Mouse (Mus musculus) midbrain, postnatal 0 days (tissue): Measurements from ENCODE around the gene Id1. TPM values are rescaled to one million over a fixed set of nuclear protein-coding genes. Genes with fewer than 3 reads are reported as not detected.

Experiments
- ATAC-seq: fragments of 200-750 bp; cut with Nextera tagmentation; 2 replicates; pipeline ENCODE4 v1.8.0; 2017; ENCODE audit warnings: moderate number of reproducible peaks, mild to moderate bottlenecking, moderate TSS enrichment, moderate library complexity; ENCODE audit not compliant: low FRiP score
- DNase-seq: peaks from one replicate; pipeline ENCODE4 v3.0.0-alpha.2; 2015; ENCODE audit warnings: low spot score
- H3K27ac ChIP-seq: fragments of 300-500 bp; sonication (generic); 2 replicates; pipeline ENCODE4 v1.5.1; 2014; ENCODE audit warnings: low read depth, mild to moderate bottlenecking, low read length, mixed read lengths
- H3K27me3 ChIP-seq: fragments of 300-500 bp; sonication (generic); 2 replicates; pipeline ENCODE4 v1.6.1; 2014; ENCODE audit warnings: low read length, control low read depth, mixed read lengths; ENCODE audit not compliant: insufficient read depth
- H3K36me3 ChIP-seq: fragments of 300-500 bp; sonication (generic); 2 replicates; pipeline ENCODE4 v1.6.1; 2014; ENCODE audit warnings: low read length, control low read depth, mixed read lengths; ENCODE audit not compliant: insufficient read depth
- H3K4me1 ChIP-seq: fragments of 300-500 bp; sonication (generic); 2 replicates; pipeline ENCODE4 v1.6.1; 2014; ENCODE audit warnings: mild to moderate bottlenecking, control low read depth, antibody characterized with exemption, low read length, mixed read lengths; ENCODE audit not compliant: insufficient read depth
- H3K4me2 ChIP-seq: fragments of 300-500 bp; sonication (generic); 2 replicates; pipeline ENCODE4 v1.6.1; 2014; ENCODE audit warnings: low read depth, mild to moderate bottlenecking, low read length, mixed read lengths; ENCODE audit not compliant: poor library complexity, severe bottlenecking
- H3K4me3 ChIP-seq: fragments of 300-500 bp; sonication (generic); 2 replicates; pipeline ENCODE4 v1.5.1; 2014; ENCODE audit warnings: low read depth, mild to moderate bottlenecking, low read length, moderate library complexity
- H3K9ac ChIP-seq: fragments of 300-500 bp; sonication (generic); replicated peaks from 2 replicates; pipeline ENCODE4 v1.6.1; 2014; ENCODE audit warnings: mild to moderate bottlenecking, low read length, moderate library complexity, mixed read lengths; ENCODE audit not compliant: poor library complexity, severe bottlenecking
- H3K9me3 ChIP-seq: fragments of 300-500 bp; sonication (generic); 2 replicates; pipeline ENCODE4 v1.6.1; 2016; ENCODE audit warnings: low read length, control low read depth
- CTCF ChIP-seq: IDR thresholded peaks from 2 replicates; pipeline ENCODE4 v1.5.1; 2016; ENCODE audit warnings: antibody characterized with exemption, mild to moderate bottlenecking
- WGBS: fragments of 180-500 bp; shearing (Covaris S2); extraction: QIAGEN DNeasy Blood & Tissue Kit; methylation state at CpG from one replicate; pipeline ENCODE4 v1.1.7; 2014; 5-methylcytosine and 5-hydroxymethylcytosine counted together
- microRNA-seq: library from miRNA; unstranded; fragments of <30 nt; microRNA quantifications from one replicate; pipeline ENCODE4, GENCODE M21; 2016; ENCODE audit warnings: borderline number of aligned reads
- polyA plus RNA-seq: library from polyadenylated mRNA; unstranded; fragments of >200 nt; fragmentation: Nextera tagmentation; extraction: Ambion mirVana; gene quantifications from 2 replicates; pipeline ENCODE4 v1.2.1, GENCODE M21; 2015
- total RNA-seq: library from RNA; depleted of rRNA; stranded (reverse); fragments of >200 nt; gene quantifications from 2 replicates; pipeline ENCODE4 v1.2.3, GENCODE M21; 2014; rRNA removed

The Id1 gene
- total and polyA plus RNA-seq, 2 experiments from 2014 or later = 58.3 to 71.7 TPM

DNA sequence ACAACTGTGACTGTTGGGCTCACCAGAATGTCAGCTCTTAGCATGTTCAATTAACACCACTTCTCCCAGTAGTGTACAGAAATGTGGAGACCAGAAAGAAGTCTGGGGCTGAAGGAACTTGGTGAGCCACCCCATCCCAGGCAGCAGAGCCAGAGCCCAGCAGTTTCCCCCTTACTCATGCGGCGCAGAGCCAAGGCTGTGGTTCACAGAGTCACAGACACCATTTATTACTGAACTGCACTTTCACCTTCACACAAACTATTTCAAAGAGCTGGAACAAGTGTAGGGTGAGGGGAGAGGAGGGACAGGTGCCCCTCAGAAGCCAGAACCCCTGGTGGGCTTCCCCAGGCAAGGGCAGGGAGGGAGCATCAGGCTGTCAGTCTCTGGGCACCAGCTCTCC, 44.4 kb downstream of the Id1 start:
- no peak overlapping the region for H3K27ac ChIP-seq
- DNase-seq = no peak
- TF ChIP-seq CTCF = no peak
- no peak overlapping the region for H3K4me2 ChIP-seq
- 97% methylated on average over 2 of the region's 2 CpGs for WGBS
- ATAC-seq = no peak
- H3K4me3 ChIP-seq = no peak overlapping the region
- no peaks in the 10 kb centered on the region for H3K4me1 ChIP-seq
- no peak overlapping the region for H3K9ac ChIP-seq
- H3K36me3 ChIP-seq = peaks cover 24% of the 10 kb centered on the region
- no peaks in the 10 kb centered on the region for H3K27me3 ChIP-seq
- H3K9me3 ChIP-seq = no peaks in the 10 kb centered on the region

DNA sequence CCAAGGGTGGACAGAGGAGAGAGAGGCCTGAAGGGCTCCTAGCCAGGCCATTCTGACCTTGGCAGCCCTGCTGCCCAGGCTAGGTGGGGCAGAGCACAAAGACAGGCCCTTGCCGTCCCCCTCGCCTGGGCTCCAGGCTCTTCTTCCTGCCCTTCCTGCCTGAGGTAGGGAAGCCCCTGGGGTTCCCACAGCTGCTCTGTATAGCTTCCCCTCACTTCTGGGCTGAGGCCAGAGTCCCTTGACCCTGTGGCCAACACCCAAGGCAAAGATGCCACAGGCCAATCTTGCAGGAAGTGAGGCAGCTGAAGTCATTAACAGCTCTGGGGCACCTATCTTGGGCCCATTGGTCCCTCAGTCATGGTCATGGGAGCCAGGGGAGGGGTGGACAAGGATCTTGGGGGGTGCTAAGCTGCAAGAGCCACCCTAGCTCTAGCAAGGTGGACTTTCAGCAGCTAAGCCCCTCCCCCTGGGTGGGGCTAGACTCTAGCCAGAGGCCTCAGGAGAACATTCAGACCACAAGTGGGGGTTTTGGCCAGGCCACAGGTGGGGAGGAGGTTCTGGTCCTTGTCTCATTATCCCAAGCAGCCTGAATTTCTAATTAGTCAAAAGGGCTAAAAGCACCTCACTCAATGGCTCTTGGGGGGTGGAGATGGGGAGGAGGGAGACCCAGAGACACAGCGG, 45.1 kb downstream of the Id1 start:
- Histone ChIP-seq H3K4me1 (no peaks in the 10 kb centered on the region), H3K27ac (no peak overlapping the region), H3K36me3 (peaks cover 24% of the 10 kb centered on the region), H3K4me2 (no peak overlapping the region), H3K27me3 (no peaks in the 10 kb centered on the region), H3K9ac (no peak overlapping the region), H3K4me3 (no peak overlapping the region), H3K9me3 (no peaks in the 10 kb centered on the region)
- DNase-seq (no peak), ATAC-seq (no peak)
- TF ChIP-seq CTCF = no peak
- WGBS = 77% methylated on average over 3 of the region's 3 CpGs

DNA sequence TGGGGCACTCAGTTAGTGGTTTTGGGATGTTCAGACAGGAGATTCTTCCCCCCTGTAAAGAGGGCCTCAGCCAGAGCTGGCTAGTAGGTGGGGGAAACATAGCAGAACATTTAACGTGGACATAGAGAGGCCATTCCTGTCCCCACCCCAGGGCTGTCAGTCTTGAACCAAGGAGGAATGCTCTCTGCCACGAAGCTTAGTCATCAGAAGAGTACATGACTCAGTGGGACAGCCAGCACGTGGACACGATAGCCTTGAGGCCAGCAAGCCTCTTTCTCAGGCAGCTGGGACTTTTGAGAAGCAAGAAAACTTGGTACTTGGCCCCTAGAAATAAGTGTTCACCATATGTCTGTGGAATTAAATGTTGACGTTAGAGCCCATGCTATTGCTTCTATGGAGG, 46.6 kb downstream of the Id1 start:
- H3K9ac ChIP-seq = no peak overlapping the region
- DNase-seq = no peak
- no peak overlapping the region for H3K27ac ChIP-seq
- no peaks in the 10 kb centered on the region for H3K27me3 ChIP-seq
- ATAC-seq = no peak
- no peaks in the 10 kb centered on the region for H3K4me1 ChIP-seq
- H3K9me3 ChIP-seq = no peaks in the 10 kb centered on the region
- peaks cover 24% of the 10 kb centered on the region for H3K36me3 ChIP-seq
- no peak for TF ChIP-seq CTCF
- WGBS = 89% methylated on average over 5 of the region's 5 CpGs
- no peak overlapping the region for H3K4me2 ChIP-seq
- no peak overlapping the region for H3K4me3 ChIP-seq

DNA sequence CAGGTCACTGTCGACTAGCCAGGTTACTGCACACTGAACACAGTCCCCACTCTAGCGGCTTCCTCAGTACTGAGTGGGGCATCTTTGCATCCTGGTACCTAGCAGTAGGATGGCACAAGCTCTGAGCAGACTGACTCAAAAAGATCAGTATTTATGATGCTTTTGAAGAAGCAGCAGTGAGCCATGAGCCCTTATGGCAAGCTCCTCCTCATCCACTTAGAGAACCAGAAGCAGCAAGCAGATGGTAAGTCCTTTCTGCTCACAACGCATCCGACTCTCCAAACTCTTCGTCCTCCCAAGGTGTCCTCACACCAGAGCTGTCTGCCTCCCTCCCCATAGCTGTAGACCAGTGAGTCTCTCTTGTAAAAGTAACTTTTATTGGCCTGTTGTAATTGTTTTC, 47.2 kb downstream of the Id1 start:
- no peak overlapping the region for H3K27ac ChIP-seq
- no peak overlapping the region for H3K4me3 ChIP-seq
- H3K27me3 ChIP-seq = no peaks in the 10 kb centered on the region
- no peak for TF ChIP-seq CTCF
- no peak overlapping the region for H3K4me2 ChIP-seq
- H3K9me3 ChIP-seq = no peaks in the 10 kb centered on the region
- H3K9ac ChIP-seq = no peak overlapping the region
- WGBS = 96% methylated on average over 5 of the region's 5 CpGs
- no peaks in the 10 kb centered on the region for H3K4me1 ChIP-seq
- DNase-seq (no peak), ATAC-seq (no peak)
- H3K36me3 ChIP-seq = peaks cover 24% of the 10 kb centered on the region

DNA sequence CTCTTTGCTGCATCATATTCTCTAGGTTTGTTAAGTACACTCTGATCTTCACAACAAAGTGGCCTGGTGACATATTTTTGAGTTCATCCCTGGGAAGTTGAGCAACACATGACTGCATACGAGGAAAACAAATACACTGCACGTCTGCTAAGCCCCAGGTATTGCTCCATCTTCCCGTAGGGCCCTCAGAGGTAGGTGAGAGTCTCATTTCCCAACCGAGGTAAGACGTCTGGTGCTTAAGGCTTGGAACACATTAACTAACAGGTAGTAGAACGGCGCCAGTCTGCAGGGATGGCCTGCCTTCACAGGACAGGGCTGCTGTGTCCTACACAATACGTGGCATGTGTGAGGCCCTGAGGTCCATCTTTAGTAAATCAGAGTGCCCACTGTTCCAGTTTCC, 48.6 kb downstream of the Id1 start:
- ATAC-seq (no peak), DNase-seq (no peak)
- no peak overlapping the region for H3K4me3 ChIP-seq
- H3K4me2 ChIP-seq = no peak overlapping the region
- peak overlapping the region; percentile 47; the same call in 1 of the 2 replicates for H3K27ac ChIP-seq
- H3K36me3 ChIP-seq = peaks cover 20% of the 10 kb centered on the region
- peaks cover 4% of the 10 kb centered on the region; the same call in 1 of the 2 replicates for H3K4me1 ChIP-seq
- H3K27me3 ChIP-seq = no peaks in the 10 kb centered on the region
- H3K9me3 ChIP-seq = no peaks in the 10 kb centered on the region
- no peak for TF ChIP-seq CTCF
- WGBS = 93% methylated on average over 8 of the region's 8 CpGs
- H3K9ac ChIP-seq = no peak overlapping the region

DNA sequence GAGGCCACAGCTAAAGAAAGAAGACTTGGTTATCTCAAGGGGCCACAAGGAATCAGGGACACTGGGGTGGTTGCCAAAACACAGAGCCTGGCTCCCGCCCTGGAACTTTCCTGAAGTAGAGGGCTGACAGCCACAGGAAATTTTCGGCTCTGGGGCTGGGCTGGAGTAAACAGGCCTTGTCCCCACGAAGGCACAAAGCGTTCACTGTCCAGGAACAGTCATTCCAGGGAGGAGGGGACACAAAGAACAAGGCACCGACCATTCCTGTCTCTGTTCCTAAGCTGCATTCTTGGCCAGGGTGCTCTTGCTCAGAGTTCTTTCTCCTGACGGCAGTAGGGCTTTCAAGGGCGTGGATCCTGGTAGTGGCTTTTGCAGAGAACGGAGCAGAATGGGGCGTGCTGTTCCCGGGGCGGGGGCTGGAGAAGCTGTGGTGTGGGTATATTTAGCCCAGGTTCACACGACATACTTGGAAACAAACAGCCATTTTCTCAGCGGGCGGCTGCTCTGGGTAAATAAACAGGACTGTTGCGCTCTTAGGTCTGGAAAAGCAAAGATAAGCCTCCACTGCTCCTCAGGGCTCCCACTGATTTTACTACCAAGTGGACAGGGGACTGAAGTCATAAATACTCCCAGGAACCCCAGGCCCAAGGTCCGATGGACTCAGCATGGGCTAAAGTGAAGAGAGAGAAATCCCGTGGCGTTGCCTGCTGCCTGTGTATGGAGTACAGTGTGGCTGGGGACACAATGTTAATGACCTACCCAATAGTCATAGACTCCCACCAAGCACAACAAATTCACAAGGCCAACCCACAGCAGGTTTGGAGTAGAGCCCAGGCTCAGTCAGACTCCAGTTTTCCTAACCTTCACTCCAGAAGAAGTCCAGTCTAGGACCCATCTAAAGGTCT, 49.6 kb downstream of the Id1 start:
- H3K4me1 ChIP-seq = peaks cover 4% of the 10 kb centered on the region; the same call in 1 of the 2 replicates
- peak overlapping the region; percentile 72 for H3K27ac ChIP-seq
- DNase-seq (peak; percentile 72), ATAC-seq (peak; percentile 65)
- TF ChIP-seq CTCF = no peak
- no peak overlapping the region for H3K9ac ChIP-seq
- H3K9me3 ChIP-seq = no peaks in the 10 kb centered on the region
- 67% methylated on average over 18 of the region's 18 CpGs for WGBS
- peaks cover 12% of the 10 kb centered on the region for H3K36me3 ChIP-seq
- H3K4me2 ChIP-seq = no peak overlapping the region
- H3K27me3 ChIP-seq = no peaks in the 10 kb centered on the region
- H3K4me3 ChIP-seq = no peak overlapping the region

Small RNAs within 50 kb of the gene (microRNA-seq; reads per million reads assigned to microRNA genes)
- gene Gm23802 = not detected

Other genes starting within 250 kb of the Id1 start
- not detected in 2 replicates for gene Defb22, start 246.1 kb upstream of the Id1 start, total RNA-seq
- gene Defb22, start 246.1 kb upstream of the Id1 start, polyA plus RNA-seq = not detected in 2 replicates
- gene Defb26, start 224.6 kb upstream of the Id1 start, total RNA-seq = not detected in 2 replicates
- not detected in 2 replicates for gene Defb26, start 224.6 kb upstream of the Id1 start, polyA plus RNA-seq
- gene Defb28, start 218.0 kb upstream of the Id1 start, total RNA-seq = not detected in 2 replicates
- not detected in 2 replicates for gene Defb28, start 218.0 kb upstream of the Id1 start, polyA plus RNA-seq
- not detected in 2 replicates for gene Defb29, start 196.2 kb upstream of the Id1 start, total RNA-seq
- not detected in 2 replicates for gene Defb29, start 196.2 kb upstream of the Id1 start, polyA plus RNA-seq
- not detected in 2 replicates for gene Gm17416, start 166.9 kb upstream of the Id1 start, total RNA-seq
- not detected in 2 replicates for gene Gm17416, start 166.9 kb upstream of the Id1 start, polyA plus RNA-seq
- gene Defb21, start 163.5 kb upstream of the Id1 start, total RNA-seq = not detected in 2 replicates
- gene Defb21, start 163.5 kb upstream of the Id1 start, polyA plus RNA-seq = not detected in 2 replicates
- not detected in 2 replicates for gene Defb19, start 155.9 kb upstream of the Id1 start, total RNA-seq
- not detected in 2 replicates for gene Defb19, start 155.9 kb upstream of the Id1 start, polyA plus RNA-seq
- gene Defb45, start 136.9 kb upstream of the Id1 start, total RNA-seq = not detected in 2 replicates
- not detected in 2 replicates for gene Defb45, start 136.9 kb upstream of the Id1 start, polyA plus RNA-seq
- not detected in 2 replicates for gene Defb36, start 131.9 kb upstream of the Id1 start, total RNA-seq
- gene Defb36, start 131.9 kb upstream of the Id1 start, polyA plus RNA-seq = not detected in 2 replicates
- gene Defb25, start 113.2 kb upstream of the Id1 start, total RNA-seq = not detected in 2 replicates
- gene Defb25, start 113.2 kb upstream of the Id1 start, polyA plus RNA-seq = 0.79 and 1.2 TPM in 2 replicates
- gene Rem1, start 109.3 kb upstream of the Id1 start, total RNA-seq = 0.16 and 0.33 TPM in 2 replicates
- 0.49 and 0.94 TPM in 2 replicates for gene Rem1, start 109.3 kb upstream of the Id1 start, polyA plus RNA-seq
- gene H13, start 66.8 kb upstream of the Id1 start, total RNA-seq = 166 and 173 TPM in 2 replicates
- gene H13, start 66.8 kb upstream of the Id1 start, polyA plus RNA-seq = 175 and 182 TPM in 2 replicates
- gene Mcts2, start 49.2 kb upstream of the Id1 start, total RNA-seq = 14.5 and 21.8 TPM in 2 replicates
- gene Mcts2, start 49.2 kb upstream of the Id1 start, polyA plus RNA-seq = 28.0 and 28.1 TPM in 2 replicates
- gene Cox4i2, start 17.9 kb downstream of the Id1 start, total RNA-seq = 2.0 and 6.8 TPM in 2 replicates
- 3.3 and 4.5 TPM in 2 replicates for gene Cox4i2, start 17.9 kb downstream of the Id1 start, polyA plus RNA-seq
- gene Bcl2l1, start 95.5 kb downstream of the Id1 start, total RNA-seq = 124 and 133 TPM in 2 replicates
- gene Bcl2l1, start 95.5 kb downstream of the Id1 start, polyA plus RNA-seq = 150 and 158 TPM in 2 replicates
- 4.2 and 4.7 TPM in 2 replicates for gene Tpx2, start 111.7 kb downstream of the Id1 start, total RNA-seq
- 4.6 and 4.8 TPM in 2 replicates for gene Tpx2, start 111.7 kb downstream of the Id1 start, polyA plus RNA-seq
- gene Mylk2, start 175.1 kb downstream of the Id1 start, total RNA-seq = 0.16 TPM in 1 of 2 replicates, not detected in the other
- 0.05 TPM in 1 of 2 replicates, not detected in the other for gene Mylk2, start 175.1 kb downstream of the Id1 start, polyA plus RNA-seq
- gene Foxs1, start 197.0 kb downstream of the Id1 start, total RNA-seq = 4.0 and 6.8 TPM in 2 replicates
- gene Foxs1, start 197.0 kb downstream of the Id1 start, polyA plus RNA-seq = 2.4 and 3.3 TPM in 2 replicates
- 44.9 and 47.1 TPM in 2 replicates for gene Dusp15, start 215.4 kb downstream of the Id1 start, total RNA-seq
- 24.6 and 25.2 TPM in 2 replicates for gene Dusp15, start 215.4 kb downstream of the Id1 start, polyA plus RNA-seq
- 4.9 and 7.8 TPM in 2 replicates for gene Ttll9, start 226.2 kb downstream of the Id1 start, total RNA-seq
- 7.6 and 7.9 TPM in 2 replicates for gene Ttll9, start 226.2 kb downstream of the Id1 start, polyA plus RNA-seq